Mouse (Mus musculus) midbrain, postnatal 0 days (tissue): ENCODE data around the gene Celf2. TPM values are rescaled to one million over a fixed set of nuclear protein-coding genes. Genes with fewer than 3 reads are reported as not detected.

Experiments
- ATAC-seq: fragments of 200-750 bp; cut with Nextera tagmentation; 2 replicates; pipeline ENCODE4 v1.8.0; 2017; ENCODE audit warnings: moderate number of reproducible peaks, mild to moderate bottlenecking, moderate TSS enrichment, moderate library complexity; ENCODE audit not compliant: low FRiP score
- DNase-seq: peaks from one replicate; pipeline ENCODE4 v3.0.0-alpha.2; 2015; ENCODE audit warnings: low spot score
- H3K27ac ChIP-seq: fragments of 300-500 bp; sonication (generic); 2 replicates; pipeline ENCODE4 v1.5.1; 2014; ENCODE audit warnings: low read depth, mild to moderate bottlenecking, low read length, mixed read lengths
- H3K27me3 ChIP-seq: fragments of 300-500 bp; sonication (generic); 2 replicates; pipeline ENCODE4 v1.6.1; 2014; ENCODE audit warnings: low read length, control low read depth, mixed read lengths; ENCODE audit not compliant: insufficient read depth
- H3K36me3 ChIP-seq: fragments of 300-500 bp; sonication (generic); 2 replicates; pipeline ENCODE4 v1.6.1; 2014; ENCODE audit warnings: low read length, control low read depth, mixed read lengths; ENCODE audit not compliant: insufficient read depth
- H3K4me1 ChIP-seq: fragments of 300-500 bp; sonication (generic); 2 replicates; pipeline ENCODE4 v1.6.1; 2014; ENCODE audit warnings: mild to moderate bottlenecking, control low read depth, antibody characterized with exemption, low read length, mixed read lengths; ENCODE audit not compliant: insufficient read depth
- H3K4me2 ChIP-seq: fragments of 300-500 bp; sonication (generic); 2 replicates; pipeline ENCODE4 v1.6.1; 2014; ENCODE audit warnings: low read depth, mild to moderate bottlenecking, low read length, mixed read lengths; ENCODE audit not compliant: poor library complexity, severe bottlenecking
- H3K4me3 ChIP-seq: fragments of 300-500 bp; sonication (generic); 2 replicates; pipeline ENCODE4 v1.5.1; 2014; ENCODE audit warnings: low read depth, mild to moderate bottlenecking, low read length, moderate library complexity
- H3K9ac ChIP-seq: fragments of 300-500 bp; sonication (generic); replicated peaks from 2 replicates; pipeline ENCODE4 v1.6.1; 2014; ENCODE audit warnings: mild to moderate bottlenecking, low read length, moderate library complexity, mixed read lengths; ENCODE audit not compliant: poor library complexity, severe bottlenecking
- H3K9me3 ChIP-seq: fragments of 300-500 bp; sonication (generic); 2 replicates; pipeline ENCODE4 v1.6.1; 2016; ENCODE audit warnings: low read length, control low read depth
- CTCF ChIP-seq: IDR thresholded peaks from 2 replicates; pipeline ENCODE4 v1.5.1; 2016; ENCODE audit warnings: antibody characterized with exemption, mild to moderate bottlenecking
- WGBS: fragments of 180-500 bp; shearing (Covaris S2); extraction: QIAGEN DNeasy Blood & Tissue Kit; methylation state at CpG from one replicate; pipeline ENCODE4 v1.1.7; 2014; 5-methylcytosine and 5-hydroxymethylcytosine counted together
- polyA plus RNA-seq: library from polyadenylated mRNA; unstranded; fragments of >200 nt; fragmentation: Nextera tagmentation; extraction: Ambion mirVana; gene quantifications from 2 replicates; pipeline ENCODE4 v1.2.1, GENCODE M21; 2015
- total RNA-seq: library from RNA; depleted of rRNA; stranded (reverse); fragments of >200 nt; gene quantifications from 2 replicates; pipeline ENCODE4 v1.2.3, GENCODE M21; 2014

Celf2 gene
- total and polyA plus RNA-seq, 2 experiments from 2014 or later, result 112 to 135 TPM

- TF ChIP-seq CTCF, result no peak
- H3K4me2 ChIP-seq, result peak overlapping the region; percentile 53
- 12% methylated on average over 8 of the region's 8 CpGs for WGBS
- no peaks in the 10 kb centered on the region for H3K9me3 ChIP-seq
- peak overlapping the region; percentile 95 for H3K27ac ChIP-seq
- H3K4me1 ChIP-seq, result 0 out of 2 replicates have a peak, but pooled peaks cover 2% of the 10 kb centered on the region
- no peaks in the 10 kb centered on the region for H3K27me3 ChIP-seq
- ATAC-seq (peak; percentile 71), DNase-seq (peak; percentile 80)
- H3K36me3 ChIP-seq, result no peaks in the 10 kb centered on the region
- H3K4me3 ChIP-seq, result peak overlapping the region; percentile 65
- H3K9ac ChIP-seq, result peak overlapping the region; percentile 77
These were observed 624.3 kb downstream of the Celf2 start for GRCm38 (mm10) chr2:6884796-6885711.

- DNase-seq (no peak), ATAC-seq (no peak; the same call in 1 of the 2 replicates)
- Histone ChIP-seq H3K36me3 (no peaks in the 10 kb centered on the region), H3K4me3 (peak overlapping the region; percentile 65), H3K9me3 (no peaks in the 10 kb centered on the region), H3K27me3 (no peaks in the 10 kb centered on the region), H3K4me1 (0 out of 2 replicates have a peak, but pooled peaks cover 2% of the 10 kb centered on the region), H3K4me2 (peak overlapping the region; percentile 53), H3K27ac (peak overlapping the region; percentile 95), H3K9ac (peak overlapping the region; percentile 77)
- 10% methylated on average over 13 of the region's 13 CpGs for WGBS
- TF ChIP-seq CTCF, result no peak
These were observed 625.2 kb downstream of the Celf2 start for GRCm38 (mm10) chr2:6883996-6884795.

- H3K27me3 ChIP-seq, result no peaks in the 10 kb centered on the region
- TF ChIP-seq CTCF, result no peak
- ATAC-seq (0 out of 2 replicates have a peak, but pooled peaks have one; percentile 45), DNase-seq (no peak)
- 15% methylated on average over 6 of the region's 6 CpGs for WGBS
- H3K27ac ChIP-seq, result peak overlapping the region; percentile 69
- H3K36me3 ChIP-seq, result no peaks in the 10 kb centered on the region
- 0 out of 2 replicates have a peak, but pooled peaks cover 2% of the 10 kb centered on the region for H3K4me1 ChIP-seq
- H3K9ac ChIP-seq, result peak overlapping the region; percentile 60
- H3K9me3 ChIP-seq, result no peaks in the 10 kb centered on the region
- peak overlapping the region; percentile 46 for H3K4me3 ChIP-seq
- H3K4me2 ChIP-seq, result peak overlapping the region; percentile 58
These were observed 627.0 kb downstream of the Celf2 start for GRCm38 (mm10) chr2:6882236-6882885.

- Histone ChIP-seq H3K4me1 (0 out of 2 replicates have a peak, but pooled peaks cover 2% of the 10 kb centered on the region), H3K4me3 (peak overlapping the region; percentile 46), H3K36me3 (no peaks in the 10 kb centered on the region), H3K9ac (peak overlapping the region; percentile 60), H3K9me3 (no peaks in the 10 kb centered on the region), H3K27ac (peak overlapping the region; percentile 65), H3K27me3 (no peaks in the 10 kb centered on the region), H3K4me2 (peak overlapping the region; percentile 58)
- no peak for DNase-seq
- no peak for ATAC-seq
- 37% methylated on average over 6 of the region's 6 CpGs for WGBS
- no peak for TF ChIP-seq CTCF
These were observed 628.3 kb downstream of the Celf2 start for GRCm38 (mm10) chr2:6880941-6881575.

- no peak overlapping the region for H3K27ac ChIP-seq
- H3K27me3 ChIP-seq, result no peaks in the 10 kb centered on the region
- H3K4me2 ChIP-seq, result no peak overlapping the region
- TF ChIP-seq CTCF, result no peak
- ATAC-seq, result no peak
- WGBS, result 74% methylated on average over 5 of the region's 5 CpGs
- H3K9me3 ChIP-seq, result no peaks in the 10 kb centered on the region
- no peak overlapping the region for H3K9ac ChIP-seq
- no peaks in the 10 kb centered on the region for H3K36me3 ChIP-seq
- peaks cover 2% of the 10 kb centered on the region; the same call in 1 of the 2 replicates for H3K4me1 ChIP-seq
- DNase-seq, result no peak
- no peak overlapping the region for H3K4me3 ChIP-seq
These were observed 632.3 kb downstream of the Celf2 start for GRCm38 (mm10) chr2:6877094-6877493.
